Mouse (Mus musculus): ENCODE measurements at regions not wholly inside any gene's neighbourhood (a gene's known extent, or its start where the extent isn't known, plus 50 kb on each side); places are given as distances from the start of the nearest gene placed in this dataset.

GRCm38 (mm10) chr7:90030486-90031250, 49.9 kb upstream of the Eed start:
- TF ChIP-seq ELF1 (IDR thresholded peaks at IDR 0.05; ENCODE audit: low read depth, low read length), result no peak
- TF ChIP-seq SIN3A (IDR thresholded peaks at IDR 0.05; ENCODE audit: low read length), result no peak
- TF ChIP-seq CTCF (IDR thresholded peaks at IDR 0.05 in 2 of 3, conservative IDR thresholded peaks at IDR 0.05 in 1 of 3; ENCODE audit: control insufficient read depth in 1 of 3, insufficient read depth in 1 of 3, low read depth in 2 of 3, low read length in 3 of 3, poor library complexity in 1 of 3, severe bottlenecking in 1 of 3), result no peak
- TF ChIP-seq GATA1 (IDR thresholded peaks at IDR 0.05; ENCODE audit: low read depth, low read length), result no peak
- TF ChIP-seq EP300 (IDR thresholded peaks at IDR 0.05; ENCODE audit: low read depth in 1 of 2, low read length in 2 of 2), result no peak

All from MEL (cell line).